Mouse (Mus musculus): Measurements from ENCODE around the gene Tcf7.

DNA sequence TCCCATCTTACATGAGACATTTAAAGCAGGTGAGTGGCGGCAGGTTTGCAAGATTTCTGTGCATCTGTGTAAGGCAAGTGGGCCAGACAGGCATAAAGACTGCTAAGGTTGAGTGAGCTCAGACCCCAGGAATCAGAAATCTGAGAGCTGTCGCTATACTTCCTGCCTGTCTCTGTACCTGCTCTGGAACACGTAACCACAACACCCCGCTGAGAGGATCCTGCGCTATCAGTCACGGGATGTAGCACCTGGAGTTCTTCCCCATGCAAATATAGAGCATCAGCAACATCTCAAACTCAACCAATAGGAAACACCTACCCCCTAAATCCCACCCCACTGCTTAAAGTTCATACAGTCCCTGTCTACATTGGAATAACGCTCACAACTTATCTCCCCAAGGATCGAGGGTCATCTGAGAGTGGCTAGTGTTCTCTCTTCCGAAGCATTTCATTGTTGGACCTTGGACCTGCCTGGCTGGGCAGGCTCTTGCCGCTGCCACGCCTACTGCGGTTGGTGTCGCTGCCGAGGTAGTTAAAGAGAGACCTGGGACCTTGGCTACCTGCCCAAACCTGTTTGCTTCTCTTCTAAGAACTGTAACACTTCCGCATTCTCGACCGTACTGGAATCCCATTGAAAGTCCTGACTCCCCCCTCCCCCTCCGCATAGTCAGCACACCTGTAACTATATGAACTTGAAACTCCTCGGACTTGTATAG lies 58.7 kb downstream of the Tcf7 start:
- TF ChIP-seq POLR2A (IDR thresholded peaks at IDR 0.05; ENCODE audit: borderline replicate concordance, insufficient read depth, low read length) = no peak
- no peak for TF ChIP-seq CTCF (IDR thresholded peaks at IDR 0.05; ENCODE audit: borderline replicate concordance, insufficient read depth, low read depth, low read length)

Data from cerebellum, adult 2 months (tissue).